Mouse (Mus musculus): ENCODE measurements around the gene Mvb12a. TPM values are rescaled to one million over a fixed set of nuclear protein-coding genes. Genes with fewer than 3 reads are reported as not detected.

Mvb12a gene
- polyA plus RNA-seq, 1 experiment from 2014 or later = 129 TPM

DNA sequence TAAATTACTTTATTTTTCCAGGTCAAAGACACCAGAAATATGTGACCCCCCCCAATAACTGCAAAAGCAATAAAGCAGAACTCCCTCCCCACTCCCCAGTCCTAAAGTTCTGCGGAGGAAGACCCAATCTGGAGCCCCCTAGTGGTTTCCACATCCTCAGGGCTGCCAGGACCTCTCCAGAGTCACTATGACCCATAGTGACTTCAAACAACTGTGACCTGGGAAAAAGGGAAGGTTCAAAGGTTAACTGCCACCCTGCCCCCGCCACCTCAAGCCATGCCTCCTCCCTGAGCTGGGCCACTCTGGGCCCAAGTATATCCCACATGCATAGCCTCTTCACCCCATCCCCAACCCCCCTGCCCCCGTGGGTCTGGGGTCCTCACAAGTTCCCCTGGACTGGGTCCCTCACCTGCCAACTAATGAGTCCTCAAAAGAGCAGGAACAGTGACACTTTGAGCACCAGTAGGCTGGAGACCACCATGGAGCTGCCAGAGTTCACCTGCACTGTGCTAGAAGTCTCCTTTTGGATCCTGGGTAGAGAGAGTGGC lies 8.4 kb upstream of the Mvb12a start:
- H3K36me3 ChIP-seq (ENCODE audit: insufficient read depth, low read length) = no peaks in the 10 kb centered on the region
- TF ChIP-seq CTCF (IDR thresholded peaks at IDR 0.05; ENCODE audit: low read depth) = peak; percentile 38
- no peak overlapping the region for H3K4me3 ChIP-seq (replicated peaks; ENCODE audit: low read depth, low read length)
- H3K9me3 ChIP-seq (replicated peaks; ENCODE audit: low read length) = no peaks in the 10 kb centered on the region
- 40% methylated on average over 3 of the region's 3 CpGs for WGBS
- no peak overlapping the region for H3K9ac ChIP-seq (ENCODE audit: low read depth, low read length)
- ATAC-seq (replicated peaks; ENCODE audit: low FRiP score, low read depth) (no peak), DNase-seq (ENCODE audit: low spot score) (no peak)
- no peaks in the 10 kb centered on the region for H3K27me3 ChIP-seq (ENCODE audit: insufficient read depth, low read length)
- 0 out of 2 replicates have a peak overlapping the region, but pooled peaks have one; percentile 19 for H3K27ac ChIP-seq
- H3K4me2 ChIP-seq (ENCODE audit: low read length) = no peak overlapping the region
- H3K4me1 ChIP-seq (replicated peaks; ENCODE audit: insufficient read depth, low read length) = peaks cover 21% of the 10 kb centered on the region

DNA sequence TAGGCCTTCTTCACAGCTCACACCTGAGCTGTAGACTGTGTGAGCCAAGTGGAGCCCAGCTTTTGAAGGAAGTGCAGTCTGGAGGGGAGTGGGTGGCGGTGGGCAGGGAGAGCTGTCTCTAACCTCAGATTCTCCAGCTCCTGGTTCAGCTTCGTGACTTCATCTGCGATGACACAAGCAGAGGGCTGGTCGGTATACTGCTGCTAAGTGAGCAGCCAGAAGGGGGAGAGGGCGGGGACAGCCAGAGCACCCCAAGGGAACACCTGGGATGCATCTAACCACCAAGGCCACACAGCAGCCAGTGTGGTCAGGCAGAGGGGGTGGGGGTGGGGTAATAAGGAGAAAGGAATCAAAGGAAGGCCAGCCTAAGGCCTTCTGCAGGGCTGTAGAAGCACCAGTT lies 7.1 kb upstream of the Mvb12a start:
- Histone ChIP-seq H3K4me3 (replicated peaks; ENCODE audit: low read depth, low read length) (peak overlapping the region; percentile 50; the same call in 1 of the 2 replicates), H3K9ac (ENCODE audit: low read depth, low read length) (0 out of 2 replicates have a peak overlapping the region, but pooled peaks have one; percentile 62), H3K9me3 (replicated peaks; ENCODE audit: low read length) (no peaks in the 10 kb centered on the region), H3K4me2 (ENCODE audit: low read length) (peak overlapping the region; percentile 65), H3K4me1 (replicated peaks; ENCODE audit: insufficient read depth, low read length) (peaks cover 18% of the 10 kb centered on the region), H3K36me3 (ENCODE audit: insufficient read depth, low read length) (no peaks in the 10 kb centered on the region), H3K27ac (no peak overlapping the region), H3K27me3 (ENCODE audit: insufficient read depth, low read length) (no peaks in the 10 kb centered on the region)
- no peak for TF ChIP-seq CTCF (IDR thresholded peaks at IDR 0.05; ENCODE audit: low read depth)
- ATAC-seq (replicated peaks; ENCODE audit: low FRiP score, low read depth) (no peak), DNase-seq (ENCODE audit: low spot score) (no peak)
- 73% methylated on average over 5 of the region's 5 CpGs for WGBS

DNA sequence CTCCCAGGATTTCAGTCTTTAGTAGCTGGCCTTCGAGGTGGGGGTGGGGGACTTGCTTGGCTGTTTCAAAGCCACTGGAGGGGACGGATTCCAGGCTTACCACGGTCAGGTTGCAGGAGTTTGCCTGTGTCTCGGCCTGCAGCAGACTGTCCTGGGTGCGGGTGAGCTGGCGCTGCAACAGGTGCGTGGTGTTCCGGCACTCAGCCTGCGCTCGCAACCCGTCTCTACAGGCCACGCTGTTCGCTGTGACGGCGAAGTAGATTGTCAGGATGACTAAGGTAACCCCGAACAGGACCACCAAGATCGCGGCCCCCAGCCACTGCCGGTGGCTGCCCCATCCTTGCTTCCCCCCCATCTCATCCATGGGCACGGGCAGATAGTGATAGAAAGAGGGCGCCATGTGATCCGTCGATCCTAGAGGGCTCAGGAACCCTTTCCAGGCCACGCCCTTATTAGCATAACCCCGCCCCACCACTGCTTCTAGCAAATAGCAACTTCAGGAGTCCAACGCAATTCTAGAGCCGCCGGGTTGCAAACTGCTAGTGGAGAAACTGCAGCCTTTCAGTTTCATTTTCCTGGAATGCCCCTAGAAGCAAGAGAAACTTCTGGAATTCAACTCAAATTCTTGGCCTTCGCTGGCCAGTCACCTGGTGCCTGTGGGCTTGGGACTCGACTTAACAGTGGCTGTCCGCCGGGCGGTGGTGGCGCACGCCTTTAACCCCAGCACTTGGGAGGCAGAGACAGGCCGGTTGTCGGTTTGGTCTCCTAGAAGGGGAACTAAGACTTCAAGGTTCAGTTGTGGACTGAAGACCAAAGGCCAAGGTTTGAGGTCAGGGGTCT lies 5.5 kb upstream of the Mvb12a start, which contains the start of gene Bst2:
Bst2 (minus strand) TSS at position 429 of the 840 bp plus-strand sequence.
- H3K27ac ChIP-seq = peak within 1 kb of the TSS; percentile 83
- peak; percentile 17; the same call in 1 of the 2 replicates for TF ChIP-seq CTCF (IDR thresholded peaks at IDR 0.05; ENCODE audit: low read depth)
- H3K36me3 ChIP-seq (ENCODE audit: insufficient read depth, low read length) = no peaks in the 10 kb centered on the region
- DNase-seq (ENCODE audit: low spot score) (peak; percentile 98), ATAC-seq (replicated peaks; ENCODE audit: low FRiP score, low read depth) (peak; percentile 81)
- peak within 1 kb of the TSS; percentile 50 for H3K4me3 ChIP-seq (replicated peaks; ENCODE audit: low read depth, low read length)
- peaks cover 18% of the 10 kb centered on the region; the same call in 1 of the 2 replicates for H3K4me1 ChIP-seq (replicated peaks; ENCODE audit: insufficient read depth, low read length)
- WGBS = 4% methylated on average over 37 of the region's 37 CpGs
- no peaks in the 10 kb centered on the region for H3K9me3 ChIP-seq (replicated peaks; ENCODE audit: low read length)
- H3K27me3 ChIP-seq (ENCODE audit: insufficient read depth, low read length) = no peaks in the 10 kb centered on the region
- peak within 1 kb of the TSS; percentile 62 for H3K9ac ChIP-seq (ENCODE audit: low read depth, low read length)
- H3K4me2 ChIP-seq (ENCODE audit: low read length) = peak within 1 kb of the TSS; percentile 65

DNA sequence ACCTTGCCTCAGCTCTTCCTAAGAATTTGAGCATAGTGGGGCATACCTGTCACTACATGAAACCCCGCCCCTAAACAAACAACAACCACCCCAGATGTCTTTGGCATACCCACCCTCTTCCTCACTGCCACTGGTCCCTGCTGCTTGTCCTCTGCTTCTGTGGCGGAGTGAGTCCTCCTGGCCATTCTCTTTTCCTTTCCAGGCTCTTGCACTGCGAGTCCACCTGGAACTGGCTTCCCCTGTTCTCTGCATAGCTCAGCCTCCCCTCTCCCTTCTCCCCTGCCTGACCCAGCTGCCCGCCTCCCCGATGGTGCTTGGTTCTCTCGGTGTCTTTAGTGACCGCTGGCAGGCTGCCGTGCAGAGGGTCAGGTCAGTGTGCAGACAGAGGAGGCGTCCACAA lies 1.0 kb downstream of the Mvb12a start:
- Histone ChIP-seq H3K9ac (ENCODE audit: low read depth, low read length) (no peak overlapping the region), H3K4me2 (ENCODE audit: low read length) (peak overlapping the region; percentile 68), H3K36me3 (ENCODE audit: insufficient read depth, low read length) (peaks cover 23% of the 10 kb centered on the region), H3K27ac (no peak overlapping the region), H3K4me1 (replicated peaks; ENCODE audit: insufficient read depth, low read length) (peaks cover 9% of the 10 kb centered on the region; the same call in 1 of the 2 replicates), H3K9me3 (replicated peaks; ENCODE audit: low read length) (no peaks in the 10 kb centered on the region), H3K4me3 (replicated peaks; ENCODE audit: low read depth, low read length) (peak overlapping the region; percentile 70; the same call in 1 of the 2 replicates), H3K27me3 (ENCODE audit: insufficient read depth, low read length) (no peaks in the 10 kb centered on the region)
- no peak for DNase-seq (ENCODE audit: low spot score)
- ATAC-seq (replicated peaks; ENCODE audit: low FRiP score, low read depth) = no peak
- TF ChIP-seq CTCF (IDR thresholded peaks at IDR 0.05; ENCODE audit: low read depth) = no peak
- WGBS = 74% methylated on average over 9 of the region's 9 CpGs

DNA sequence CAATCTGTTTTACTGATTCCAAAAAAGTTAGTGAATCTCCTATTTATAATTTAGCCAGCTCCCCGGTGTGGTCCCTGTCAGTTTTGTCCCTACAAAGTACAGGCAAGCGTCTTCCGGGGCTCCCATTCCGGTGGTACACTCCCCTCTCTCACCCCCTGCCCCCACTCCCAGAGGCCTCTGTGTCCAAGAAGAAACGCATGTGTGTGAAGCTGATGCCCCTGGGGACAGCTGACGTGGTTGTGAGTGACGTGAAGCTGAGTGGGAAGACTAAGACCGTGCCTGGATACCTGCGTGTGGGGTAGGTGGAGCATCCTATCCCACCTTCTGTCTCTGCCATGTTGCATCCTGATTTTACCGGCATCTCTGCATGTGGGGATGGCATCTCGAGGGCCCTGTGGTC lies 2.3 kb downstream of the Mvb12a start:
- Histone ChIP-seq H3K4me3 (replicated peaks; ENCODE audit: low read depth, low read length) (no peak overlapping the region), H3K4me1 (replicated peaks; ENCODE audit: insufficient read depth, low read length) (peaks cover 9% of the 10 kb centered on the region; the same call in 1 of the 2 replicates), H3K4me2 (ENCODE audit: low read length) (no peak overlapping the region), H3K9me3 (replicated peaks; ENCODE audit: low read length) (no peaks in the 10 kb centered on the region), H3K36me3 (ENCODE audit: insufficient read depth, low read length) (peaks cover 23% of the 10 kb centered on the region), H3K27ac (no peak overlapping the region), H3K9ac (ENCODE audit: low read depth, low read length) (no peak overlapping the region), H3K27me3 (ENCODE audit: insufficient read depth, low read length) (no peaks in the 10 kb centered on the region)
- DNase-seq (ENCODE audit: low spot score) (no peak), ATAC-seq (replicated peaks; ENCODE audit: low FRiP score, low read depth) (no peak)
- WGBS = 93% methylated on average over 11 of the region's 11 CpGs
- no peak for TF ChIP-seq CTCF (IDR thresholded peaks at IDR 0.05; ENCODE audit: low read depth)

DNA sequence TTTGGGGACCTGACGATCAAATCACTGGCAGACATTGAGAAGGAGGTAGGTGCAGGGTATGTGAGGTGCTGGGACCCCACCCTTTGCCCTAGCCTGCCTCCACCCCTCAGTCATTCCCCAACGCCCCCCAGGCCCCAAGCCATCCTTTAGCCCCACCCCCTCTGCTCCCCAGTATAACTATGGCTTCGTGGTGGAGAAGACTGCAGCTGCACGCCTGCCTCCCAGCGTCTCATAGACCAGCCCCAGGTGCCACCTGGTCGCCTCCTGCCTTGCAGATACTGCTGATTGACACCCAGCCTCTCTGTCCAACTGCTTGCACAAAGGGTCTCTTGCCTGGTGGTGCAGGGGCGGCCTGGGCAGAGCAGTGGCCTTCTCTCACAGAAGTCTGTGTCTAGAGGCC lies 4.9 kb downstream of the Mvb12a start:
- DNase-seq (ENCODE audit: low spot score) (no peak), ATAC-seq (replicated peaks; ENCODE audit: low FRiP score, low read depth) (no peak)
- Histone ChIP-seq H3K27ac (no peak overlapping the region), H3K9me3 (replicated peaks; ENCODE audit: low read length) (no peaks in the 10 kb centered on the region), H3K27me3 (ENCODE audit: insufficient read depth, low read length) (no peaks in the 10 kb centered on the region), H3K4me2 (ENCODE audit: low read length) (no peak overlapping the region), H3K4me1 (replicated peaks; ENCODE audit: insufficient read depth, low read length) (peaks cover 9% of the 10 kb centered on the region; the same call in 1 of the 2 replicates), H3K36me3 (ENCODE audit: insufficient read depth, low read length) (peaks cover 23% of the 10 kb centered on the region), H3K4me3 (replicated peaks; ENCODE audit: low read depth, low read length) (no peak overlapping the region), H3K9ac (ENCODE audit: low read depth, low read length) (no peak overlapping the region)
- WGBS = 89% methylated on average over 7 of the region's 7 CpGs
- no peak for TF ChIP-seq CTCF (IDR thresholded peaks at IDR 0.05; ENCODE audit: low read depth)
